Mouse (Mus musculus): ENCODE measurements at regions not wholly inside any gene's neighbourhood (a gene's known extent, or its start where the extent isn't known, plus 50 kb on each side); places are given as distances from the start of the nearest gene placed in this dataset.

DNA sequence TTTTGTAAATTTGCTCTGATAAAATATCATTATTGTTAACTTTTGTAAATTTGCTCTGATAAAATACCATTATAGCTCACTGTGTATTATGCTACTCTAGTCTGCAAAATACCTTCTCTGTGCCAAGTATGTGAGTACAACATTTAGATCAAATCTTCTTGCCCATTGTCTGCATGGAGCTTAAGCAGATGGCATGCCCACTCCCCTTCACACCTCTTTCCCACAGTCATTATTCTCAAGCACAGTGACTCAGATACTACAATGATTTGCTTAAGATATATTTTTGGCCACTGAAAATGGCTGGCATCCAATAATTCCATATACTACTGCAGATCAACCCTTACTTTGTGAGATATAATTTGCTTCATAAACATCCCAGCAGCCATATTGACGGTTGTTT, 533.6 kb upstream of the Cntn4 start:
- intact Hi-C loops (cut with DNase I) = no loop called here
- peak in 1 of 2 experiments; percentile 0 for DNase-seq (ENCODE audit: extremely low spot score in 1 of 2, low spot score in 2 of 2)

Measured in left cerebral cortex, postnatal 10 days (tissue).